In the genomic region with DNA sequence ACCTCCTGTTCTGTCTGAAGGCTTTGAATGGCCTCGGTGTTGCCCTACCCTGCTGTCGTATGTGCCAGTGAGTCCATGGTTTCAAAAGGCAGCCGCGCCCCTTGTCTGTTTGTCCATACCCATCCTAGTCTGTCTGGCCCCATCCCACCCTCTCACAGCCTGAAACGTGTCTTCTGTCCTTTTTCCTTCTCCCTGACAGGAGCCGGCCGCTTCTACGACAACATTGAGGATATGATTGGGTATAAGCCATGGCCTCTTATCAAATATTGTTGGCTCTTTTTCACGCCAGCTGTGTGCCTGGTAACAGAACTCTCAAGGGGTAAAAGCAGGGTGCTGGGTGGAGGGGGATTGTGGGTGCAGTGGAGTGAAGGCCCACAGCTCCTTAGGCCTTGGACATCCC, we compare ENCODE assay signal across 14 mouse cellular contexts. TPM values are rescaled to one million over a fixed set of nuclear protein-coding genes. Genes with fewer than 3 reads are reported as not detected.
"Had no signal": no experiment of that assay in that cellular context is flagged by ENCODE, and none has a peak within 500 bp of the region (broad histone marks: within the 10 kb centered on the region; RNA-seq: fewer than 3 reads in every experiment).

No protein-coding gene starts in this region.

- H3K36me3 ChIP-seq: limb, embryonic 15.5 days; midbrain, embryonic 12.5 days; neural tube, embryonic 13.5 days had no signal

- H3K27ac ChIP-seq: left cerebral cortex, adult 2 months; limb, embryonic 15.5 days; macrophage; midbrain, embryonic 12.5 days; neural tube, embryonic 13.5 days had no signal

- DNase-seq: kidney, adult 8-10 months; lung, embryonic 14.5 days; lung, postnatal 10 days; right cerebral cortex, postnatal 4 days had no signal

- H3K9me3 ChIP-seq: limb, embryonic 15.5 days; megakaryocyte, embryonic 14.5 days; midbrain, embryonic 12.5 days; neural tube, embryonic 13.5 days had no signal

- H3K4me1 ChIP-seq: limb, embryonic 15.5 days; midbrain, embryonic 12.5 days; neural tube, embryonic 13.5 days had no signal

- H3K9ac ChIP-seq: limb, embryonic 15.5 days; lung, embryonic 14.5 days; midbrain, embryonic 12.5 days; neural tube, embryonic 13.5 days had no signal

- H3K4me2 ChIP-seq: limb, embryonic 15.5 days; lung, embryonic 14.5 days; midbrain, embryonic 12.5 days; neural tube, embryonic 13.5 days had no signal

- H3K4me3 ChIP-seq: left cerebral cortex, adult 2 months; limb, embryonic 15.5 days; midbrain, embryonic 12.5 days; neural tube, embryonic 13.5 days had no signal

- H3K27me3 ChIP-seq: limb, embryonic 15.5 days; midbrain, embryonic 12.5 days had no signal

- ATAC-seq: inflammation-experienced regulatory T-cells, adult 6 months; intestine, postnatal 0 days; midbrain, embryonic 16.5 days had no signal

RNA-seq across cellular contexts. Expression of a gene that starts 7.0 kb away (rescaled TPM):
- polyA plus RNA-seq: inflammation-experienced regulatory T-cells, adult 6 months; lung, embryonic 14.5 days; macrophage; stomach, embryonic 14.5 days had no signal

RNA-seq across cellular contexts. Expression of a gene that starts 35.8 kb away (rescaled TPM):
- polyA plus RNA-seq: macrophage had no signal
